Mouse (Mus musculus) c-Kit-positive CD71-positive TER-119-positive erythroid progenitor cells, embryonic 14.5 days (primary cell): ENCODE results near the gene Klrc3.
"Not testable (repeated sequence)": the region's sequence is repeated elsewhere in the genome, so short reads cannot be mapped to it uniquely, and the experiment has no call there.

Experiments used
- DNase-seq: peaks from one replicate; pipeline ENCODE4 v3.0.0-alpha.2; 2013; ENCODE audit warnings: low spot score

Klrc3 gene

DNA sequence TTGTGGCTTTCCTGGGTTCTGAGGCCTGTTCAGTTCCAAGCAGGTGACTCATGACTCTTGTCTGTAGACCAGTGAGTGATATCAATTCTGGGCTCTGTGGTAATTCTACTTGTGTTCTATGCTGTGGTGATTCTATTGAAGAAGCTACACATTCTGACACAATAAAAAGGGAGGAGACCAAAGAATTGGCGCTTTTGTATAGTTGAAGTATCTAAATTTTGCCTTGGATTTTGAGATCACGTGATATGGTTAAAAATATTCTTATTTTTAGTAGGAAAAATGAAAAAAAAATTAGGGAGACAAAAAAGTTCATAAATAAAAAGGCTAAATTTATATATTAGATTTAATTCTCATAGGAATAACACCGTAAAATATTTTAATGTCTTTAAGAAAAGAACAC, at the start of gene Klrc3:
Gene Klrc3 (minus strand): TSS at position 101 of the 400 bp plus-strand sequence.
- not testable (repeated sequence) for DNase-seq

DNA sequence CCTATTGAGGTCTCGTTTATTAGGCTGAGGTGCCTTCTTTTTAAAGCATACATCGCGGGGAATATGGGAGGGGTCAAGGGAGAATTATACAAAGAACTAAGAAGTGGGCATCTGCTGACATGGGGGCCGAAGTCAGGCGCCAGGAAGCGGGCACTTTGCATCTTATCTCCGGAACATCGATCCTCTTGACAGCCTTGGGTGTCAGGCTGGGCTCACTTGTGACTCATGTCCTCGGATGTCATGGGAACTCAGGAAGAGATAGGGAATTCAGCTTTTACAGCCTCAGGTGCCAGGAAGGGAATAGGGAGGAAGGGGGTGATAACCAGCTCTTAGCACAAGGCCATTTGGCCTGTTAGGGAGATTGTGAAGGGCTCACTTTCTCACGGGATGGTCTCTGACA, 48.3 kb upstream of the Klrc3 start:
- not testable (repeated sequence) for DNase-seq

DNA sequence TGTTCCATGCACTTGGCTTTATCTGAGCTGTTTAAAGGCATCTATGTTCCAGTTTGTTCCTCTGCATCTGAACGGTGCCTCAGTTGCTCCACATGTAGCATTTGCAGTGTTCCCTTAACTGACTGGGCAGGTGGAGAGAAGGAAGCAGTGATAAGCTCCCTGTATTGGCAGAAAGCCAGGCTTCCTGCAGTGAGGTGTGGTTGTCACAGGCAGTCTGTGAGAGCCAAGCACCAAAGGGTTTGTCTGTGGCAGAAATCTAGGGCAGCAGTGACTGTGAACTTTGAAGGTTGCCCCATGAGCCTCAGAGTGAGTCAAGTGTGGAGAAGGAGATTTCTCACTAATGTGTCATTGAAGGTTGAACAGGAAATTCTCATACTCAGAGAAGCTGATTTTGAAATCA, 37.2 kb upstream of the Klrc3 start:
- no peak for DNase-seq

DNA sequence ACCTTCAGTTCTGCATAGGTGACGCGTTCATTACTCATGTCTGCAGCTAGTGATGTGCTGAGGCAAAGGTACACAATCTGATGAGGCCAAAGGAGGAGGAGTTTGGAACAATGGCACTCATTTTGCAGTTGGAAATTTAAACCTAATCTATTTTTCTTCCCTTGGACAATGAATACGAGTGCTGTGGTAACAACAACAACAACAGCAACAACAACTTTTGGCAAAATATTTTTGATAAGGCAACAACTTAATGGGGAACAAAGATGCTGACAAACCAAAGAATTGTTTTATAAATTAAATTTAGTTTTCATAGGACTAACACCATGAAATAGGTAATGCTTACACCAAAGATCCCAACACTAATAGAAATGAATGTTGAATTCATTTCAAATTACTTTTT, 35.7 kb upstream of the Klrc3 start, which contains the start of gene Klrc1:
Gene Klrc1 (minus strand): TSS at position 101 of the 400 bp plus-strand sequence.
- no peak for DNase-seq

DNA sequence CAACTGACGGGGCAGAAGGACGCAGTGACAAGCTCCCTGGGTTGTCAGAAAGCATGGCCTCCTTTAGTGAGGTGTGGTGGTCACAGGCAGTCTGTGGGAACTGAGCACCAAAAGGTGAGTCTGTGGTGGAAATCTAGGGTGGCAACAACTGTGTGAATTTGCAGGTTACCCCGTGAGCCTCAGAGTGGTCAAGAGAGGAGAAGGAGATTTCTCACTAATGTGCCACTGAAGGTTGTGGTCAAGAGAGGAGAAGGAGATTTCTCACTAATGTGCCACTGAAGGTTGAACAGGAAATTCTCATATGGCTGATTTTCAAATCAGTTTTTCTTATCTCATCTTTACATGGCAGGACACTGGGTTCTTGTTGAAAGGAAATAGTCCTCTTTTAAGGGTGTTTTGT, 18.2 kb upstream of the Klrc3 start:
- not testable (repeated sequence) for DNase-seq

DNA sequence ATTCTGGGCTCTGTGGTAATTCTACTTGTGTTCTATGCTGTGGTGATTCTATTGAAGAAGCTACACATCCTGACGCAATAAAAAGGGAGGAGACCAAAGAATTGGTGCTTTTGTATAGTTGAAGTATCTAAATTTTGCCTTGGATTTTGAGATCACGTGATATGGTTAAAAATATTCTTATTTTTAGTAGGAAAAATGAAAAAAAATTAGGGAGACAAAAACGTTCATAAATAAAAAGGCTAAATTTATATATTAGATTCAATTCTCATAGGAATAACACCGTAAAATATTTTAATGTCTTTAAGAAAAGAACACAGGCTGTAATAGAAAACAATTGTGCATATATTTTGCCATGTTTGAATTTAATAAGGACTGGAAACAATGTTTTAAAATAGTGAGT, 17.5 kb upstream of the Klrc3 start, which contains the start of gene Klrc2:
Gene Klrc2 (minus strand): TSS at position 101 of the 400 bp plus-strand sequence.
- not testable (repeated sequence) for DNase-seq

DNA sequence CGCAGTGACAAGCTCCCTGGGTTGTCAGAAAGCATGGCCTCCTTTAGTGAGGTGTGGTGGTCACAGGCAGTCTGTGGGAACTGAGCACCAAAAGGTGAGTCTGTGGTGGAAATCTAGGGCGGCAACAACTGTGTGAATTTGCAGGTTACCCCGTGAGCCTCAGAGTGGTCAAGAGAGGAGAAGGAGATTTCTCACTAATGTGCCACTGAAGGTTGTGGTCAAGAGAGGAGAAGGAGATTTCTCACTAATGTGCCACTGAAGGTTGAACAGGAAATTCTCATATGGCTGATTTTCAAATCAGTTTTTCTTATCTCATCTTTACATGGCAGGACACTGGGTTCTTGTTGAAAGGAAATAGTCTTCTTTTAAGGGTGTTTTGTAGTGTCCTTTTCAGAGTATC, 917 bp upstream of the Klrc3 start:
- DNase-seq, result not testable (repeated sequence)

DNA sequence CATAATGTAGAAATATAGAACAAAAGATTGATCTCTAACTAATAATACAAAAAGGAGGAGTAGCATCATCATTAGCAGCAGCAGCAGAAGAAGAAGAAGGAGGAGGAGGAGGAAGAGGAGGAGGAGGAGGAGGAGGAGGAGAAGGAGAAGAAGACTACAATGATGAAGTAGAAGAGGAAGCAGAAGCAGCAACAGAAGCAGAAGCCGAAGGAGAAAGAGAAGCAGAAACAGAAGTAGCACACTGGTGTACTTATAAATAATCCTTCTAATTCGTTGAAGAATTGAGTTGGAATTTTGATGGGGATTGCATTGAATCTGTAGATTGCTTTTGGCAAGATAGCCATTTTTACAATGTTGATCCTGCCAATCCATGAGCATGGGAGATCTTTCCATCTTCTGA, 12.1 kb downstream of the Klrc3 start:
- DNase-seq, result not testable (repeated sequence)

DNA sequence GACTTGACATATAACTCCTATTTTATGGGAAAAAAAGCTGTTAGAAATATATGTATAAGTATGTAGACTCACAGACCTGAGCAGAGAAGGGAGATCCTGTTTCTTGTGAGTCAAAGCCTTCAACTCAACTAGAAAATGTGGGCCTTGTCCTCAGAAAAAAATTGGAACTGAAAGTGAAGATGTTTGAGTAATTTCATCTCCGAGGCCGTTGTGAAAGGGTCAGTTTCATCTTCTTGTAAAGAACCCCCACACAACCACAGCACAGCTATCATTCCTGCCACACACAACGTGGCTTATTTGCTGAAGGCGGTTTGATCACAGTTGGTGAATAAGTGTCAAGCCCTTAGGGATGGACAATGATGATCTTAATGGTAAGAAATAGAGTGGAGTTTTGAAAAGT, 19.4 kb downstream of the Klrc3 start, which contains the start of gene Klrk1:
Gene Klrk1 (minus strand): TSS at position 130 of the 400 bp plus-strand sequence.
- DNase-seq, result no peak

DNA sequence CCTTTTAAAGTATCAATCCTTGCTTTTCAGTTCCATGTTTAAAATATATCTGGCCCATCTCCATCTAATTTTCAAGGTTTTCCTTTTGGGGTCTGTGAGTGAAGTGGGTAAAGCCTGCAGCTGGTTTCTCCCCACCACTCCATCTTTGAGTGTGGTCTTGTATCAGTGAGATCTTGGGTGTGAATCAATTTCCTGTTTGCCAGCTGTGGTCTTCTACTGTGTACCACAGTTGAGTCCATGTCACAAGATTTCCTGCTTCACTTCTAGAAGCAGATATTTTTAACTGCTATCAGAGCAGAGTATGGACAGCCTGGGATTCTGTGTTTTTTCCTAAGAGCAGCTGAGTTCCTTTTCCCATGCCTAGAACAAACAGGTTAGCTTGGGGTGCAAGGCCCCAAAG, 34.8 kb downstream of the Klrc3 start:
- DNase-seq, result no peak

DNA sequence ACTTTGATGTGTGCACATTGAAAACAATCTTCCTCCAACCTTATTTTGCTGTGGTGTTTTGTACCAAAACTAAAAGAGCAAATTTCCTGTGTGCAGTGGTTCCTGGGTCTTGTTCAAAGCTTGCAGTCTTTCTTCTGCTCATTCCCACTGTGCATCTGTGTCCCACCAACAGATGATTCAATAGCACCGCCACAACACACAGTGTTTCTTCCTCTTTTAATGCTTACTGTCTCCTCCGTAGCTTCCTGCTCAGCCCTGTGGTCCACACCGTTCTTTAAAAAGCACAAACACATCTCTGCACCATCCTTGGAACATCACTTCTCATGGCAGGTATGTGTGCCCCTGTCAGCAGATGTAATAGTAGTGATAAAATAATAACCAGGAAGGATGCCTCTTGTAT, 51.6 kb downstream of the Klrc3 start, which contains the start of gene Klrd1:
Gene Klrd1 (plus strand): TSS at position 275 of the 400 bp plus-strand sequence.
- DNase-seq, result no peak
